Mouse (Mus musculus): Measurements from ENCODE around the gene Trp53.
"Not testable (repeated sequence)": the region's sequence is repeated elsewhere in the genome, so short reads cannot be mapped to it uniquely, and the experiment has no call there.

The Trp53 gene

GRCm38 (mm10) chr11:69580091-69580514 lies at the start of gene Trp53, which contains the start of gene Wrap53:
Gene Trp53 (plus strand): TSS chr11:69580359.
Gene Wrap53 (minus strand): TSS chr11:69580255.
- DNase-seq: peak; percentile 93

- DNase-seq: not testable (repeated sequence)
Observed at GRCm38 (mm10) chr11:69530755-69531154, 49.4 kb upstream of the Trp53 start.

- DNase-seq: no peak
Observed at GRCm38 (mm10) chr11:69532480-69533150, 47.5 kb upstream of the Trp53 start.

GRCm38 (mm10) chr11:69534990-69535389 lies 45.2 kb upstream of the Trp53 start:
- no peak for DNase-seq

- no peak for DNase-seq
Observed at GRCm38 (mm10) chr11:69540700-69541099, 39.5 kb upstream of the Trp53 start.

GRCm38 (mm10) chr11:69541741-69542140 lies 38.4 kb upstream of the Trp53 start:
- DNase-seq: not testable (repeated sequence)

- no peak for DNase-seq
Observed at GRCm38 (mm10) chr11:69543598-69543997, 36.6 kb upstream of the Trp53 start.

- DNase-seq: no peak
Observed at GRCm38 (mm10) chr11:69545957-69546356, 34.2 kb upstream of the Trp53 start.

- DNase-seq: peak; percentile 86
Observed at GRCm38 (mm10) chr11:69546423-69547053, 33.6 kb upstream of the Trp53 start.

- DNase-seq: no peak
Observed at GRCm38 (mm10) chr11:69547071-69547470, 33.1 kb upstream of the Trp53 start.

GRCm38 (mm10) chr11:69549060-69549656 lies 31.0 kb upstream of the Trp53 start, which contains the start of gene Dnah2:
Gene Dnah2 (minus strand): TSS chr11:69549110.
- DNase-seq: no peak

GRCm38 (mm10) chr11:69551310-69551709 lies 28.8 kb upstream of the Trp53 start:
- DNase-seq: no peak

GRCm38 (mm10) chr11:69552622-69553340 lies 27.4 kb upstream of the Trp53 start:
- DNase-seq: no peak

GRCm38 (mm10) chr11:69553341-69553721 lies 26.8 kb upstream of the Trp53 start:
- DNase-seq: no peak

GRCm38 (mm10) chr11:69554539-69555140 lies 25.5 kb upstream of the Trp53 start:
- no peak for DNase-seq

- no peak for DNase-seq
Observed at GRCm38 (mm10) chr11:69557381-69557958, 22.7 kb upstream of the Trp53 start.

GRCm38 (mm10) chr11:69558756-69559155 lies 21.4 kb upstream of the Trp53 start:
- DNase-seq: no peak

GRCm38 (mm10) chr11:69559183-69559582 lies 21.0 kb upstream of the Trp53 start:
- DNase-seq: no peak

GRCm38 (mm10) chr11:69559851-69560765 lies 20.1 kb upstream of the Trp53 start, which contains the start of gene Efnb3:
Gene Efnb3 (minus strand): TSS chr11:69560205.
- no peak for DNase-seq

- peak; percentile 55 for DNase-seq
Observed at GRCm38 (mm10) chr11:69560896-69561854, 19.0 kb upstream of the Trp53 start.

Data from right cerebral cortex, adult 18-20 months (tissue).